Mouse (Mus musculus): Measurements from ENCODE around the gene Scn2a. TPM values are rescaled to one million over a fixed set of nuclear protein-coding genes. Genes with fewer than 3 reads are reported as not detected.

Scn2a gene
- total and polyA plus RNA-seq, 3 experiments, result 0.59 to 4.8 (median 2.3) TPM

DNA sequence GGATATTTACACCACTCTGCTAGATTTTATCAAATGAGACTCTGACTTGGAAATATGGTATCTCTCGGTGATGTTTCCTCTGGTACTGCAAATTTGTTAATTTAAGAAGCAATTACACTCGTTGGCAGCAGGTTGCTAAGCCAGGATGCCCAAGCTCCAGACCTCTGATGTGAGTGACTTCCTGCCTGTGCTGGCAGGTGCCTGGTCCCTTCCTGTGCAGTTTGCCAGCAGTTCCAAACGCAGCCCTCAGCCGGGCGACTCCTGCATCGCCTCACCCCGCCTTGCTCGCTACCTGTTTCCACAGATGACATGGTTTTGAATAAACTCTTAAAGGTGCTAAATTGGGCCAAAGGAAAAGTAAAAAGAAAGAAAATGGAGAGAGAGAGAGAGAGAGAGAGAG is 49.0 kb downstream of the Scn2a start:
- dilution Hi-C loops (cut with MboI; ENCODE audit: extremely low pct_ligation_motif_present, extremely low pct_unique_long_range_greater_than_20kb, low sequenced_read_pairs), result no loop called here
- H3K9me3 ChIP-seq (replicated peaks; ENCODE audit: low read length), result no peaks in the 10 kb centered on the region
- no peak overlapping the region for H3K27ac ChIP-seq (ENCODE audit: insufficient read depth, low read depth)
- peaks cover 2 to 18% of the 10 kb centered on the region in 2 experiments; a peak in 3 of 4 replicates for H3K4me1 ChIP-seq (ENCODE audit: control insufficient read depth in 1 of 2, insufficient read depth in 2 of 2)
- H3K9ac ChIP-seq (ENCODE audit: insufficient read depth, low read depth), result no peak overlapping the region
- H3K4me3 ChIP-seq (replicated peaks in 1 of 3; ENCODE audit: low read depth in 2 of 3, low read length in 2 of 3, poor library complexity in 1 of 3), result peak overlapping the region in 1 of 3 experiments; percentile 56
- in situ Hi-C loops (cut with MboI; ENCODE audit: low pct_ligation_motif_present, low pct_unique_long_range_greater_than_20kb, low sequenced_read_pairs), result no loop called here
- no peaks in the 10 kb centered on the region for H3K36me3 ChIP-seq (replicated peaks in 1 of 2; ENCODE audit: control insufficient read depth in 1 of 2, insufficient read depth in 1 of 2, low read length in 1 of 2)
- TF ChIP-seq CHD2 (IDR thresholded peaks at IDR 0.05; ENCODE audit: low read length) (no peak), NELFE (IDR thresholded peaks at IDR 0.05; ENCODE audit: low read depth, low read length) (no peak), GABPA (IDR thresholded peaks at IDR 0.05; ENCODE audit: insufficient replicate concordance, low read depth, low read length) (no peak), E2F4 (IDR thresholded peaks at IDR 0.05; ENCODE audit: insufficient replicate concordance, low read depth, low read length) (no peak), NRF1 (IDR thresholded peaks at IDR 0.05; ENCODE audit: low read depth, low read length) (no peak), ZKSCAN1 (IDR thresholded peaks at IDR 0.05; ENCODE audit: borderline replicate concordance, low read depth, low read length) (no peak), ETS1 (conservative IDR thresholded peaks at IDR 0.05; ENCODE audit: low read depth, low read length) (no peak), ZC3H11A (IDR thresholded peaks at IDR 0.05; ENCODE audit: low read depth, low read length) (no peak), SMC3 (IDR thresholded peaks at IDR 0.05; ENCODE audit: low read depth, low read length) (no peak), PAX5 (IDR thresholded peaks at IDR 0.05; ENCODE audit: low read length) (no peak), POLR2A (IDR thresholded peaks at IDR 0.05; ENCODE audit: low read depth, low read length) (no peak), CTCF (conservative IDR thresholded peaks at IDR 0.05 in 1 of 2, IDR thresholded peaks at IDR 0.05 in 1 of 2; ENCODE audit: low read depth in 2 of 2, low read length in 2 of 2) (no peak), IRF4 (IDR thresholded peaks at IDR 0.05; ENCODE audit: low read depth, low read length) (no peak)
- H3K79me2 ChIP-seq (replicated peaks; ENCODE audit: control insufficient read depth, extremely low read depth, insufficient read depth, poor library complexity, severe bottlenecking), result no peaks in the 10 kb centered on the region
- no peaks in the 10 kb centered on the region for H3K27me3 ChIP-seq (replicated peaks)
- no peak for DNase-seq (ENCODE audit: extremely low read depth)
- 0 out of 2 replicates have a peak overlapping the region, but pooled peaks have one; percentile 31 for H3K4me2 ChIP-seq (ENCODE audit: insufficient read depth, low read depth, poor library complexity, severe bottlenecking)

GRCm38 (mm10) chr2:65670153-65670817 is 49.7 kb downstream of the Scn2a start:
- Histone ChIP-seq H3K27me3 (replicated peaks) (no peaks in the 10 kb centered on the region), H3K9me3 (replicated peaks; ENCODE audit: low read length) (no peaks in the 10 kb centered on the region), H3K27ac (ENCODE audit: insufficient read depth, low read depth) (no peak overlapping the region), H3K4me1 (ENCODE audit: control insufficient read depth in 1 of 2, insufficient read depth in 2 of 2) (peaks cover 2 to 18% of the 10 kb centered on the region in 2 experiments; a peak in 3 of 4 replicates), H3K9ac (ENCODE audit: insufficient read depth, low read depth) (no peak overlapping the region), H3K4me3 (replicated peaks in 1 of 3; ENCODE audit: low read depth in 2 of 3, low read length in 2 of 3, poor library complexity in 1 of 3) (no peak overlapping the region), H3K79me2 (replicated peaks; ENCODE audit: control insufficient read depth, extremely low read depth, insufficient read depth, poor library complexity, severe bottlenecking) (no peaks in the 10 kb centered on the region), H3K4me2 (ENCODE audit: insufficient read depth, low read depth, poor library complexity, severe bottlenecking) (0 out of 2 replicates have a peak overlapping the region, but pooled peaks have one; percentile 31), H3K36me3 (replicated peaks in 1 of 2; ENCODE audit: control insufficient read depth in 1 of 2, insufficient read depth in 1 of 2, low read length in 1 of 2) (no peaks in the 10 kb centered on the region)
- in situ Hi-C loops (cut with MboI; ENCODE audit: low pct_ligation_motif_present, low pct_unique_long_range_greater_than_20kb, low sequenced_read_pairs), result no loop called here
- dilution Hi-C loops (cut with MboI; ENCODE audit: extremely low pct_ligation_motif_present, extremely low pct_unique_long_range_greater_than_20kb, low sequenced_read_pairs), result no loop called here
- no peak for DNase-seq (ENCODE audit: extremely low read depth)
- TF ChIP-seq BHLHE40 (IDR thresholded peaks at IDR 0.05; ENCODE audit: low read depth, low read length) (peak; percentile 73), MAZ (IDR thresholded peaks at IDR 0.05; ENCODE audit: low read depth, low read length) (no peak)
